In genomic region chr8:105000586-105000985, GRCm38 (mm10) we compare ENCODE assay signal across 27 mouse cellular contexts. TPM values are rescaled to one million over a fixed set of nuclear protein-coding genes. Genes with fewer than 3 reads are reported as not detected.
DNase-seq lines count a peak whose midpoint lies in the region; ATAC-seq and TF ChIP-seq lines count a peak whose summit lies in the region.
"Had no signal": no experiment of that assay in that cellular context is flagged by ENCODE, and none has a peak within 500 bp of the region (broad histone marks: within the 10 kb centered on the region; RNA-seq: fewer than 3 reads in every experiment).

TSS of gene Ces2h (plus strand) at chr8:105000853.

- TF ChIP-seq CTCF in liver, adult 2 months (IDR thresholded peaks at IDR 0.05; ENCODE audit: low read depth, low read length), result no peak
- no peak for TF ChIP-seq CTCF in stomach, postnatal 0 days (IDR thresholded peaks at IDR 0.05; ENCODE audit: low read depth)

- peak within 1 kb of the TSS; percentile 16 for H3K4me3 ChIP-seq in liver, adult 2 months (ENCODE audit: insufficient read depth, low read depth, low read length)
- no peak within 1 kb of the TSS for H3K4me3 ChIP-seq in liver, embryonic 12.5 days
- no peak within 1 kb of the TSS for H3K4me3 ChIP-seq in kidney, embryonic 15.5 days (replicated peaks)
- no peak within 1 kb of the TSS for H3K4me3 ChIP-seq in stomach, postnatal 0 days (ENCODE audit: low read depth, low read length)
- no peak within 1 kb of the TSS for H3K4me3 ChIP-seq in forebrain, embryonic 12.5 days (replicated peaks)
- H3K4me3 ChIP-seq: gastrocnemius, adult 2 months; hindbrain, embryonic 13.5 days; limb, embryonic 13.5 days had no signal

- H3K27me3 ChIP-seq in liver, adult 2 months (ENCODE audit: control insufficient read depth, insufficient read depth, low read length), result no peaks in the 10 kb centered on the region
- H3K27me3 ChIP-seq in liver, embryonic 12.5 days (replicated peaks), result no peaks in the 10 kb centered on the region
- H3K27me3 ChIP-seq in kidney, embryonic 15.5 days, result no peaks in the 10 kb centered on the region
- H3K27me3 ChIP-seq in stomach, postnatal 0 days (ENCODE audit: control insufficient read depth, insufficient read depth, low read length), result no peaks in the 10 kb centered on the region
- H3K27me3 ChIP-seq in forebrain, embryonic 12.5 days, result no peaks in the 10 kb centered on the region
- H3K27me3 ChIP-seq: hindbrain, embryonic 13.5 days; limb, embryonic 13.5 days had no signal

- H3K4me1 ChIP-seq in liver, adult 2 months (ENCODE audit: control insufficient read depth, insufficient read depth, low read length), result peaks cover 20% of the 10 kb centered on the region; the same call in 1 of the 2 replicates
- no peaks in the 10 kb centered on the region for H3K4me1 ChIP-seq in liver, embryonic 12.5 days
- no peaks in the 10 kb centered on the region for H3K4me1 ChIP-seq in kidney, embryonic 15.5 days
- H3K4me1 ChIP-seq in stomach, postnatal 0 days (replicated peaks; ENCODE audit: control insufficient read depth, insufficient read depth), result no peaks in the 10 kb centered on the region
- no peaks in the 10 kb centered on the region for H3K4me1 ChIP-seq in forebrain, embryonic 12.5 days
- H3K4me1 ChIP-seq: hindbrain, embryonic 13.5 days; limb, embryonic 13.5 days had no signal

- 37% methylated on average over 7 of the region's 7 CpGs for WGBS in liver, adult 2 months
- 69% methylated on average over 7 of the region's 7 CpGs for WGBS in liver, embryonic 12.5 days (ENCODE audit: insufficient replicate concordance)
- 76% methylated on average over 7 of the region's 7 CpGs for WGBS in kidney, embryonic 15.5 days
- WGBS in stomach, postnatal 0 days, result 72% methylated on average over 7 of the region's 7 CpGs
- 88% methylated on average over 7 of the region's 7 CpGs for WGBS in forebrain, embryonic 12.5 days

- H3K9ac ChIP-seq in liver, adult 2 months (ENCODE audit: low read depth, low read length), result peak within 1 kb of the TSS; percentile 58
- H3K9ac ChIP-seq in liver, embryonic 12.5 days, result no peak within 1 kb of the TSS
- no peak within 1 kb of the TSS for H3K9ac ChIP-seq in kidney, embryonic 15.5 days
- no peak within 1 kb of the TSS for H3K9ac ChIP-seq in stomach, postnatal 0 days (ENCODE audit: low read length)
- H3K9ac ChIP-seq in forebrain, embryonic 12.5 days, result no peak within 1 kb of the TSS
- H3K9ac ChIP-seq: forebrain, postnatal 0 days; hindbrain, embryonic 13.5 days; limb, embryonic 13.5 days had no signal

- no peak for TF ChIP-seq POLR2A in liver, adult 2 months (IDR thresholded peaks at IDR 0.05; ENCODE audit: extremely low read depth, insufficient read depth, low read length)

- no peak for ATAC-seq in liver, embryonic 12.5 days
- peak; percentile 62; the same call in 1 of the 2 replicates for ATAC-seq in kidney, embryonic 15.5 days (replicated peaks; ENCODE audit: low FRiP score)
- ATAC-seq in stomach, postnatal 0 days (ENCODE audit: low FRiP score, low TSS enrichment), result peak; percentile 97
- ATAC-seq in forebrain, embryonic 12.5 days (ENCODE audit: low FRiP score), result no peak
- ATAC-seq: forebrain, postnatal 0 days had no signal

- H3K9me3 ChIP-seq in liver, embryonic 12.5 days (replicated peaks), result no peaks in the 10 kb centered on the region
- no peaks in the 10 kb centered on the region for H3K9me3 ChIP-seq in kidney, embryonic 15.5 days (replicated peaks)
- H3K9me3 ChIP-seq in stomach, postnatal 0 days (ENCODE audit: control insufficient read depth, low read length), result no peaks in the 10 kb centered on the region
- H3K9me3 ChIP-seq in forebrain, embryonic 12.5 days, result no peaks in the 10 kb centered on the region
- H3K9me3 ChIP-seq: hindbrain, embryonic 13.5 days; limb, embryonic 13.5 days had no signal

- peak within 1 kb of the TSS; percentile 72 for H3K27ac ChIP-seq in liver, adult 2 months (replicated peaks; ENCODE audit: insufficient read depth, low read depth, low read length)
- H3K27ac ChIP-seq in liver, embryonic 12.5 days, result no peak within 1 kb of the TSS
- H3K27ac ChIP-seq in kidney, embryonic 15.5 days, result no peak within 1 kb of the TSS
- no peak within 1 kb of the TSS for H3K27ac ChIP-seq in stomach, postnatal 0 days (replicated peaks)
- H3K27ac ChIP-seq in forebrain, embryonic 12.5 days, result no peak within 1 kb of the TSS
- H3K27ac ChIP-seq: gastrocnemius, adult 2 months; hindbrain, embryonic 13.5 days; limb, embryonic 13.5 days had no signal

- no peaks in the 10 kb centered on the region for H3K79me2 ChIP-seq in liver, adult 2 months (ENCODE audit: control insufficient read depth, insufficient read depth, low read length)

- H3K4me2 ChIP-seq in liver, embryonic 12.5 days, result no peak within 1 kb of the TSS
- H3K4me2 ChIP-seq in kidney, embryonic 15.5 days, result no peak within 1 kb of the TSS
- H3K4me2 ChIP-seq in stomach, postnatal 0 days (replicated peaks; ENCODE audit: low read depth), result no peak within 1 kb of the TSS
- no peak within 1 kb of the TSS for H3K4me2 ChIP-seq in forebrain, embryonic 12.5 days
- H3K4me2 ChIP-seq: heart, embryonic 11.5 days; hindbrain, embryonic 13.5 days; limb, embryonic 13.5 days had no signal

- no peaks in the 10 kb centered on the region for H3K36me3 ChIP-seq in liver, adult 2 months (ENCODE audit: control insufficient read depth, insufficient read depth, low read length)
- no peaks in the 10 kb centered on the region for H3K36me3 ChIP-seq in liver, embryonic 12.5 days
- H3K36me3 ChIP-seq in kidney, embryonic 15.5 days, result no peaks in the 10 kb centered on the region
- no peaks in the 10 kb centered on the region for H3K36me3 ChIP-seq in stomach, postnatal 0 days (ENCODE audit: control insufficient read depth, insufficient read depth, low read length)
- H3K36me3 ChIP-seq in forebrain, embryonic 12.5 days (replicated peaks), result no peaks in the 10 kb centered on the region
- H3K36me3 ChIP-seq: hindbrain, embryonic 13.5 days; limb, embryonic 13.5 days had no signal

- DNase-seq in liver, adult 2 months (ENCODE audit: extremely low read depth, low read depth, low spot score), result peak; percentile 88
- peak; percentile 47 to 64 for DNase-seq in kidney, postnatal 4 days
- peak; percentile 80 for DNase-seq in stomach, postnatal 0 days (ENCODE audit: low spot score)
- no peak for DNase-seq in embryo, embryonic 10.5 days (ENCODE audit: low spot score)
- no peak for DNase-seq in left cerebral cortex, adult 9 months (ENCODE audit: low spot score in 2 of 2)
- DNase-seq: B cell, adult 2 months; cerebellum, adult 9-11 months; forebrain, postnatal 0 days; gastrocnemius, adult 2 months; heart, postnatal 14 days; lung, adult 2 months; right cerebral cortex, postnatal 4 days; thymus, postnatal 4 days had no signal

- no peak for TF ChIP-seq EP300 in stomach, postnatal 0 days (optimal IDR thresholded peaks at IDR 0.05)

RNA-seq across cellular contexts. Expression of gene Ces2h, which starts in this region (rescaled TPM):
- 0.07 and 0.18 TPM in 2 replicates for total RNA-seq in liver, adult 2 months (2014; rRNA removed)
- 0.22 and 0.26 TPM in 2 replicates for polyA plus RNA-seq in liver, adult 2 months (2012; rRNA removed)
- polyA plus RNA-seq in liver, embryonic 12.5 days (2016; fragmentation: Nextera tagmentation; extraction: Ambion mirVana), result not detected in 2 replicates
- polyA plus RNA-seq in kidney, embryonic 15.5 days (2015; fragmentation: Nextera tagmentation; extraction: Ambion mirVana), result not detected in 2 replicates
- polyA plus RNA-seq in stomach, postnatal 0 days (2015; fragmentation: Nextera tagmentation; extraction: Ambion mirVana), result not detected in 2 replicates
- not detected in 2 replicates for polyA plus RNA-seq in forebrain, embryonic 12.5 days (2016; fragmentation: Nextera tagmentation; extraction: Ambion mirVana)
- total RNA-seq: adrenal gland, adult 18-20 months; forebrain, postnatal 0 days; gastrocnemius, adult 2 months; heart, postnatal 14 days; layer of hippocampus, postnatal 14 days; left cerebral cortex, postnatal 14 days; megakaryocyte-erythroid progenitor cell, adult 5-6 weeks; midbrain, postnatal 0 days; neutrophil, adult 5-6 weeks had no signal
- polyA plus RNA-seq: embryonic facial prominence, embryonic 14.5 days; forebrain, postnatal 0 days; gonadal fat pad, adult 2 months; heart, embryonic 11.5 days; hindbrain, embryonic 13.5 days; limb, embryonic 13.5 days; lung, adult 2 months; midbrain, postnatal 0 days had no signal

Comparison
In these comparisons a context has a peak if more than half of its experiments do, and no peak if none do; other contexts are left out.
1. Peak in DNase-seq, H3K4me3 ChIP-seq, H3K27ac ChIP-seq and H3K9ac ChIP-seq in liver, adult 2 months; RNA of the gene not detected or under 1 TPM.
2. Peak in ATAC-seq in kidney, embryonic 15.5 days; RNA of the gene not detected or under 1 TPM.
3. Peak in DNase-seq and ATAC-seq in stomach, postnatal 0 days; RNA of the gene not detected or under 1 TPM.
4. DNase-seq: peak in kidney, postnatal 4 days (2 of 2); none in embryo, embryonic 10.5 days (single experiment) and left cerebral cortex, adult 9 months (0 of 2).